Mouse (Mus musculus): ENCODE data around the gene Olfr1410. TPM values are rescaled to one million over a fixed set of nuclear protein-coding genes. Genes with fewer than 3 reads are reported as not detected.

Gene Olfr1410
- not detected for total RNA-seq (2021)
- long read RNA-seq, experiment 1, result 0 reads
- long read RNA-seq, experiment 2, result 0 reads

GRCm38 (mm10) chr1:92605482-92605881 lies at the start of gene Olfr1410:
TSS of gene Olfr1410 (plus strand) at chr1:92605782.
- no peak within 1 kb of the TSS for H3K27ac ChIP-seq
- DNase-seq (ENCODE audit: low spot score in 2 of 2), result no peak
- no peak for TF ChIP-seq CTCF (conservative IDR thresholded peaks at IDR 0.05)
- H3K4me3 ChIP-seq, result no peak within 1 kb of the TSS

- Histone ChIP-seq H3K4me3 (no peak within 1 kb of the TSS), H3K27ac (no peak within 1 kb of the TSS)
- no peak for TF ChIP-seq CTCF (conservative IDR thresholded peaks at IDR 0.05)
- DNase-seq (ENCODE audit: low spot score in 2 of 2), result no peak
Measured at GRCm38 (mm10) chr1:92571022-92571421, 34.6 kb upstream of the Olfr1410 start, which contains the start of gene Olfr1413. TSS of gene Olfr1413 (plus strand) at chr1:92571322.

- Histone ChIP-seq H3K27ac (no peak within 1 kb of the TSS), H3K4me3 (no peak within 1 kb of the TSS)
- no peak for DNase-seq (ENCODE audit: low spot score in 2 of 2)
- no peak for TF ChIP-seq CTCF (conservative IDR thresholded peaks at IDR 0.05)
Measured at GRCm38 (mm10) chr1:92585479-92585878, 20.1 kb upstream of the Olfr1410 start, which contains the start of gene Olfr1412. TSS of gene Olfr1412 (plus strand) at chr1:92585779.

- TF ChIP-seq CTCF (conservative IDR thresholded peaks at IDR 0.05), result no peak
- H3K27ac ChIP-seq, result no peak within 1 kb of the TSS
- H3K4me3 ChIP-seq, result no peak within 1 kb of the TSS
- no peak for DNase-seq (ENCODE audit: low spot score in 2 of 2)
Measured at GRCm38 (mm10) chr1:92594111-92594510, 11.5 kb upstream of the Olfr1410 start, which contains the start of gene Olfr1411. TSS of gene Olfr1411 (plus strand) at chr1:92594411.

- H3K4me3 ChIP-seq, result no peak overlapping the region
- no peak for DNase-seq (ENCODE audit: low spot score in 2 of 2)
- no peak for TF ChIP-seq CTCF (conservative IDR thresholded peaks at IDR 0.05)
- H3K27ac ChIP-seq, result no peak overlapping the region
Measured at GRCm38 (mm10) chr1:92596019-92596418, 9.6 kb upstream of the Olfr1410 start.

- Histone ChIP-seq H3K27ac (no peak overlapping the region), H3K4me3 (no peak overlapping the region)
- DNase-seq (ENCODE audit: low spot score in 2 of 2), result no peak
- TF ChIP-seq CTCF (conservative IDR thresholded peaks at IDR 0.05), result no peak
Measured at GRCm38 (mm10) chr1:92607711-92608110, 2.1 kb downstream of the Olfr1410 start.

GRCm38 (mm10) chr1:92611008-92611407 lies 5.4 kb downstream of the Olfr1410 start:
- peak; percentile 15 to 74 for DNase-seq (ENCODE audit: low spot score in 2 of 2)
- peak; percentile 97 for TF ChIP-seq CTCF (conservative IDR thresholded peaks at IDR 0.05)
- no peak overlapping the region for H3K27ac ChIP-seq
- no peak overlapping the region for H3K4me3 ChIP-seq

GRCm38 (mm10) chr1:92613175-92613574 lies 7.6 kb downstream of the Olfr1410 start:
- Histone ChIP-seq H3K4me3 (no peak overlapping the region), H3K27ac (no peak overlapping the region)
- TF ChIP-seq CTCF (conservative IDR thresholded peaks at IDR 0.05), result no peak
- no peak for DNase-seq (ENCODE audit: low spot score in 2 of 2)

- H3K4me3 ChIP-seq, result no peak overlapping the region
- peak; percentile 85 for TF ChIP-seq CTCF (conservative IDR thresholded peaks at IDR 0.05)
- peak; percentile 39 to 47 for DNase-seq (ENCODE audit: low spot score in 2 of 2)
- no peak overlapping the region for H3K27ac ChIP-seq
Measured at GRCm38 (mm10) chr1:92614516-92614915, 8.9 kb downstream of the Olfr1410 start.

GRCm38 (mm10) chr1:92616046-92616445 lies 10.5 kb downstream of the Olfr1410 start:
- TF ChIP-seq CTCF (conservative IDR thresholded peaks at IDR 0.05), result no peak
- DNase-seq (ENCODE audit: low spot score in 2 of 2), result no peak
- no peak overlapping the region for H3K4me3 ChIP-seq
- H3K27ac ChIP-seq, result no peak overlapping the region

- no peak for TF ChIP-seq CTCF (conservative IDR thresholded peaks at IDR 0.05)
- no peak for DNase-seq (ENCODE audit: low spot score in 2 of 2)
- no peak within 1 kb of the TSS for H3K4me3 ChIP-seq
- H3K27ac ChIP-seq, result no peak within 1 kb of the TSS
Measured at GRCm38 (mm10) chr1:92617488-92617887, 11.9 kb downstream of the Olfr1410 start, which contains the start of gene Olfr12. TSS of gene Olfr12 (plus strand) at chr1:92617788.

- H3K27ac ChIP-seq, result no peak overlapping the region
- DNase-seq (ENCODE audit: low spot score in 2 of 2), result no peak
- no peak overlapping the region for H3K4me3 ChIP-seq
- no peak for TF ChIP-seq CTCF (conservative IDR thresholded peaks at IDR 0.05)
Measured at GRCm38 (mm10) chr1:92618360-92618759, 12.8 kb downstream of the Olfr1410 start.

- H3K27ac ChIP-seq, result no peak overlapping the region
- no peak overlapping the region for H3K4me3 ChIP-seq
- DNase-seq (ENCODE audit: low spot score in 2 of 2), result peak in 1 of 2 experiments; percentile 3
- no peak for TF ChIP-seq CTCF (conservative IDR thresholded peaks at IDR 0.05)
Measured at GRCm38 (mm10) chr1:92628227-92628626, 22.6 kb downstream of the Olfr1410 start.

GRCm38 (mm10) chr1:92632196-92632595 lies 26.6 kb downstream of the Olfr1410 start:
- no peak for DNase-seq (ENCODE audit: low spot score in 2 of 2)
- TF ChIP-seq CTCF (conservative IDR thresholded peaks at IDR 0.05), result no peak
- Histone ChIP-seq H3K27ac (no peak overlapping the region), H3K4me3 (no peak overlapping the region)

Data from layer of hippocampus, adult 2 months (tissue).